Mouse (Mus musculus) liver, embryonic 14.5 days (tissue): ENCODE results near the gene Btbd18. TPM values are rescaled to one million over a fixed set of nuclear protein-coding genes. Genes with fewer than 3 reads are reported as not detected.

Experiments used
- ATAC-seq: fragments of 200-750 bp; cut with Nextera tagmentation; 2 replicates; pipeline ENCODE4 v1.8.0; 2017; ENCODE audit warnings: moderate number of reproducible peaks, mild to moderate bottlenecking, moderate library complexity; ENCODE audit not compliant: insufficient read depth
- DNase-seq, 3 experiments: peaks; one replicate each; pipeline ENCODE4 v3.0.0-alpha.2; 2012 to 2013; ENCODE audit warnings: low read depth in 3 of 3, low spot score in 3 of 3
- H3K27ac ChIP-seq: fragments of 300-500 bp; sonication (generic); 2 replicates; pipeline ENCODE4 v1.5.1; 2014; ENCODE audit warnings: moderate library complexity, mild to moderate bottlenecking, control low read depth, inconsistent platforms
- H3K27me3 ChIP-seq: fragments of 300-500 bp; sonication (generic); 2 replicates; pipeline ENCODE4 v1.6.1; 2014; ENCODE audit warnings: mild to moderate bottlenecking, low read length, moderate library complexity; ENCODE audit not compliant: control insufficient read depth, insufficient read depth
- H3K36me3 ChIP-seq: fragments of 300-500 bp; sonication (generic); replicated peaks from 2 replicates; pipeline ENCODE4 v1.6.1; 2014; ENCODE audit warnings: low read depth; ENCODE audit not compliant: control insufficient read depth, insufficient read depth
- H3K4me1 ChIP-seq, 2 experiments: fragments of 200-500 bp in 1 of 2; fragments of 300-500 bp in 1 of 2; sonication (generic) in 1 of 2; replicated peaks; 2 replicates each; pipeline ENCODE4 v1.6.1; 2012 to 2014; ENCODE audit warnings: antibody characterized with exemption in 1 of 2, inconsistent platforms in 1 of 2, low read length in 1 of 2; ENCODE audit not compliant: control insufficient read depth in 2 of 2, insufficient read depth in 2 of 2
- H3K4me2 ChIP-seq: fragments of 300-500 bp; sonication (generic); 2 replicates; pipeline ENCODE4 v1.6.1; 2014; ENCODE audit warnings: low read depth, mild to moderate bottlenecking, control low read depth, moderate library complexity
- H3K4me3 ChIP-seq, 2 experiments: fragments of 200-500 bp in 1 of 2; fragments of 300-500 bp in 1 of 2; sonication (generic) in 1 of 2; 2 replicates each; pipeline ENCODE4 v1.5.1; 2012 to 2014; ENCODE audit warnings: low read depth in 2 of 2, low read length in 2 of 2, mild to moderate bottlenecking in 2 of 2, control low read depth in 1 of 2, inconsistent platforms in 1 of 2, moderate library complexity in 1 of 2; ENCODE audit not compliant: insufficient read depth in 1 of 2
- H3K9ac ChIP-seq: fragments of 300-500 bp; sonication (generic); replicated peaks from 2 replicates; pipeline ENCODE4 v1.6.1; 2014; ENCODE audit warnings: mild to moderate bottlenecking, control low read depth, moderate library complexity
- H3K9me3 ChIP-seq: fragments of 300-500 bp; sonication (generic); 2 replicates; pipeline ENCODE4 v1.6.1; 2016; ENCODE audit warnings: low read length, mixed read lengths; ENCODE audit not compliant: control insufficient read depth
- CTCF ChIP-seq: IDR thresholded peaks from 2 replicates; pipeline ENCODE4 v1.5.1; 2016; ENCODE audit warnings: antibody characterized with exemption, low read depth, control low read depth
- EP300 ChIP-seq: IDR thresholded peaks from 2 replicates; pipeline ENCODE4 v1.6.1; 2016; ENCODE audit warnings: antibody characterized with exemption, low read depth
- WGBS: fragments of 180-500 bp; shearing (Covaris S2); extraction: QIAGEN DNeasy Blood & Tissue Kit; methylation state at CpG from one replicate; pipeline ENCODE4 v1.1.7; 2014; ENCODE audit not compliant: insufficient replicate concordance; 5-methylcytosine and 5-hydroxymethylcytosine counted together
- polyA plus RNA-seq, 2 experiments: library from polyadenylated mRNA; depleted of rRNA in 1 of 2; stranded (reverse) in 1 of 2; unstranded in 1 of 2; fragments of >200 nt; fragmentation: Nextera tagmentation in 1 of 2; extraction: Ambion mirVana in 1 of 2; gene quantifications; 2 replicates each; pipeline versions ENCODE4 v1.2.1 to v1.2.3; 2012 to 2014

The Btbd18 gene
- polyA plus RNA-seq (2012; rRNA removed), result not detected in 2 replicates
- 0.05 TPM in 1 of 2 replicates, not detected in the other for polyA plus RNA-seq (2014; fragmentation: Nextera tagmentation; extraction: Ambion mirVana)

DNA sequence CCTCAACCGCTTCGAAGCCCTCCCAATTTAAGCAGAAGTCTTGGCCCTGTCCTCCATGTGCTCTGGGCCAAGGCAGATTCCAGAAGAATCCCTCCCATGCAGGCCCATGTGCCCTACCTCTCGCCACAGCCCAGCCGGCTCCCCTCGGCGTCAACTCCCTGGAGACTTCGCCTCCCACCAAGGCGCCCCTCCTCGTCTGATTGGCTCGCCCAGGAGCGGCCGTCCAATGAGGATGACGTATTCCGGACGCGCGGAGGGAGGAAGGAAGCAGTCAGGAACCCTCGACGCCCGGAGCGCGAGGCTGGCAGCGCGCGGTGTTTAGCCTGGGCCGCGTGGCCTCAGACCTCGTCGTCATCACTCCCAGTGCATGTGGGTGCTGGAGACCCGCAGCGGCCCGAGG lies at the start of gene Btbd18:
TSS of gene Btbd18 (plus strand) at position 274 of the 400 bp plus-strand sequence.
- H3K27ac ChIP-seq, result no peak within 1 kb of the TSS
- WGBS, result 84% methylated on average over 32 of the region's 32 CpGs
- no peaks in the 10 kb centered on the region for H3K36me3 ChIP-seq

GRCm38 (mm10) chr2:84612764-84613163 lies 46.1 kb upstream of the Btbd18 start:
- TF ChIP-seq CTCF, result no peak
- TF ChIP-seq EP300, result no peak
- no peak overlapping the region for H3K9ac ChIP-seq
- no peak overlapping the region for H3K27ac ChIP-seq
- DNase-seq (no peak), ATAC-seq (no peak)
- H3K4me1 ChIP-seq, result no peaks in the 10 kb centered on the region
- H3K4me3 ChIP-seq, result no peak overlapping the region
- 87% methylated on average over 6 of the region's 6 CpGs for WGBS
- H3K36me3 ChIP-seq, result peaks cover 55% of the 10 kb centered on the region
- no peaks in the 10 kb centered on the region for H3K9me3 ChIP-seq
- no peak overlapping the region for H3K4me2 ChIP-seq
- no peaks in the 10 kb centered on the region for H3K27me3 ChIP-seq

More for the DNA sequence above, at the start of gene Btbd18:
- no peak within 1 kb of the TSS for H3K4me3 ChIP-seq
- no peaks in the 10 kb centered on the region for H3K4me1 ChIP-seq
- no peaks in the 10 kb centered on the region for H3K27me3 ChIP-seq
- H3K9me3 ChIP-seq, result no peaks in the 10 kb centered on the region
- TF ChIP-seq CTCF, result no peak
- TF ChIP-seq EP300, result no peak
- no peak within 1 kb of the TSS for H3K9ac ChIP-seq
- ATAC-seq (0 out of 2 replicates have a peak, but pooled peaks have one; percentile 19), DNase-seq (no peak)
- no peak within 1 kb of the TSS for H3K4me2 ChIP-seq

GRCm38 (mm10) chr2:84617637-84618515 lies 41.0 kb upstream of the Btbd18 start:
- DNase-seq, result peak in 2 of 3 experiments; percentile 32 to 52
- Histone ChIP-seq H3K4me3 (no peak overlapping the region), H3K4me1 (peaks cover 0 to 6% of the 10 kb centered on the region in 2 experiments; a peak in 2 of 4 replicates), H3K27me3 (no peaks in the 10 kb centered on the region), H3K4me2 (no peak overlapping the region), H3K9ac (no peak overlapping the region), H3K9me3 (no peaks in the 10 kb centered on the region), H3K27ac (no peak overlapping the region), H3K36me3 (peaks cover 41% of the 10 kb centered on the region)
- TF ChIP-seq EP300 (no peak), CTCF (peak; percentile 61)
- 42% methylated on average over 3 of the region's 3 CpGs for WGBS
- peak; percentile 21; the same call in 1 of the 2 replicates for ATAC-seq

GRCm38 (mm10) chr2:84618914-84619313 lies 40.0 kb upstream of the Btbd18 start:
- Histone ChIP-seq H3K4me3 (no peak overlapping the region), H3K4me2 (no peak overlapping the region), H3K9ac (no peak overlapping the region), H3K4me1 (peaks cover 0 to 10% of the 10 kb centered on the region in 2 experiments; a peak in 3 of 4 replicates), H3K36me3 (peaks cover 33% of the 10 kb centered on the region), H3K9me3 (no peaks in the 10 kb centered on the region), H3K27me3 (no peaks in the 10 kb centered on the region), H3K27ac (no peak overlapping the region)
- WGBS, result 54% methylated on average over 2 of the region's 2 CpGs
- ATAC-seq (no peak; the same call in 1 of the 2 replicates), DNase-seq (no peak)
- TF ChIP-seq EP300 (no peak), CTCF (no peak)
